28 mouse cellular contexts compared by ENCODE assay signal in genomic region chr15:99172131-99172530, GRCm38 (mm10). TPM values are rescaled to one million over a fixed set of nuclear protein-coding genes. Genes with fewer than 3 reads are reported as not detected.
"Had no signal": no experiment of that assay in that cellular context is flagged by ENCODE, and none has a peak within 500 bp of the region (broad histone marks: within the 10 kb centered on the region; RNA-seq: fewer than 3 reads in every experiment).

No protein-coding gene starts in this region.

- H3K4me3 ChIP-seq: heart, embryonic 10.5 days; hindbrain, embryonic 13.5 days; hindbrain, embryonic 15.5 days; intestine, embryonic 15.5 days; kidney, embryonic 15.5 days; limb, embryonic 13.5 days; limb, embryonic 15.5 days; liver, embryonic 12.5 days had no signal

- H3K9me3 ChIP-seq: heart, embryonic 10.5 days; hindbrain, embryonic 13.5 days; hindbrain, embryonic 15.5 days; intestine, embryonic 15.5 days; kidney, embryonic 15.5 days; limb, embryonic 13.5 days; limb, embryonic 15.5 days; liver, embryonic 12.5 days had no signal

- H3K27me3 ChIP-seq: hindbrain, embryonic 13.5 days; hindbrain, embryonic 15.5 days; intestine, embryonic 15.5 days; kidney, embryonic 15.5 days; limb, embryonic 13.5 days; limb, embryonic 15.5 days; liver, embryonic 12.5 days had no signal

- H3K4me1 ChIP-seq: heart, embryonic 10.5 days; hindbrain, embryonic 13.5 days; hindbrain, embryonic 15.5 days; intestine, embryonic 15.5 days; kidney, embryonic 15.5 days; limb, embryonic 13.5 days; limb, embryonic 15.5 days; liver, embryonic 12.5 days had no signal

- H3K4me2 ChIP-seq: hindbrain, embryonic 13.5 days; hindbrain, embryonic 15.5 days; intestine, embryonic 15.5 days; kidney, embryonic 15.5 days; limb, embryonic 13.5 days; limb, embryonic 15.5 days; liver, embryonic 12.5 days had no signal

- H3K9ac ChIP-seq: forebrain, postnatal 0 days; hindbrain, embryonic 13.5 days; hindbrain, embryonic 15.5 days; intestine, embryonic 15.5 days; kidney, embryonic 15.5 days; limb, embryonic 13.5 days; limb, embryonic 15.5 days; liver, embryonic 12.5 days; liver, embryonic 14.5 days had no signal

- ATAC-seq: forebrain, postnatal 0 days; hindbrain, postnatal 0 days; intestine, embryonic 15.5 days; liver, embryonic 12.5 days had no signal

- DNase-seq: forebrain, postnatal 0 days; gastrocnemius, postnatal 14 days; gastrocnemius, postnatal 36 days; heart, adult 18-20 months; heart, postnatal 14 days; kidney, adult 11 months; kidney, adult 2 months; kidney, adult 9 months; kidney, postnatal 14 days; kidney, postnatal 36 days; layer of hippocampus, adult 9-11 months; layer of hippocampus, postnatal 36 days; left cerebral cortex, postnatal 4 days had no signal

- H3K27ac ChIP-seq: heart, embryonic 10.5 days; hindbrain, embryonic 13.5 days; hindbrain, embryonic 15.5 days; hindbrain, postnatal 0 days; intestine, embryonic 15.5 days; kidney, embryonic 15.5 days; kidney, postnatal 0 days; limb, embryonic 13.5 days; limb, embryonic 15.5 days; liver, embryonic 12.5 days; liver, embryonic 14.5 days had no signal

RNA-seq across cellular contexts. Expression of gene Spats2, which starts 46.4 kb away (rescaled TPM):
- total RNA-seq: hematopoietic stem cell, adult 5-6 weeks had no signal

RNA-seq across cellular contexts. Expression of gene Kcnh3, which starts 52.5 kb away (rescaled TPM):
- total RNA-seq: gastrocnemius, adult 18-20 months; gastrocnemius, adult 8-10 months; gastrocnemius, postnatal 14 days; hematopoietic stem cell, adult 5-6 weeks had no signal
- polyA plus RNA-seq: liver, adult 2 months; liver, embryonic 12.5 days had no signal
